Mouse (Mus musculus): ENCODE data around the gene Nradd.

Nradd gene

DNA sequence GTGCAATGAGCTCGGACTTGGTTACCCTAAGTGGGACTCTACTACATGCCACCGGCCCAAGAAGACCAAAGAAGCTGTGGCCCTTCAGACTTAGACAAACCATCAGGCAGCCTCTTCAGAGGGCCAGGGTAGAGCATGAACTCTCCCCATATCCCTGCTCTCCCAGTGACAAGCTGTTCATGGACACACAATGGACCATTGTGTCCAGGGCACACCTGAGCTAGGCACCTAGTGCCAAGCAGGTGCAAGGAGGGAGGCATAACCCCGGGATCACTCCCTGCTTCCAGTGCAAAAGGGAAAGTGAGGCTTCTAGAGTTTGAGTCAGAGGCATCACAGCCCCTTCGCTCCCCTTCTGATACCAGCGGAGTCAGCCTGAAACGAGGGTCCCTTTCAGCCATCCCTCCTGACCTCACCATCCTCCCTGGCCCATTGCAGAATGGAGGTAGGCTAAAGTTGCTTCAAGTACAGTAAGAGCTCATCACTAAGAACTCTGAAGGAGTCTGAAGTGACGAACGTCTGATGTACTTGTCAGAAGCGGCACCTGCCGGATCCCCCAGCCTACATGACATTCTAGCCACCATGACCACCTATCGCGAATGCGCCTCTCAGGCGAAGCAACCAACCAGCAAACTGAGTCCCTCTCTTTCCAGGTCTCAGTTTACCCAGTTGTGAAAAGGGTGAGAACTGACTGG, 28.9 kb upstream of the Nradd start:
- no peak for DNase-seq (ENCODE audit: low spot score)

DNA sequence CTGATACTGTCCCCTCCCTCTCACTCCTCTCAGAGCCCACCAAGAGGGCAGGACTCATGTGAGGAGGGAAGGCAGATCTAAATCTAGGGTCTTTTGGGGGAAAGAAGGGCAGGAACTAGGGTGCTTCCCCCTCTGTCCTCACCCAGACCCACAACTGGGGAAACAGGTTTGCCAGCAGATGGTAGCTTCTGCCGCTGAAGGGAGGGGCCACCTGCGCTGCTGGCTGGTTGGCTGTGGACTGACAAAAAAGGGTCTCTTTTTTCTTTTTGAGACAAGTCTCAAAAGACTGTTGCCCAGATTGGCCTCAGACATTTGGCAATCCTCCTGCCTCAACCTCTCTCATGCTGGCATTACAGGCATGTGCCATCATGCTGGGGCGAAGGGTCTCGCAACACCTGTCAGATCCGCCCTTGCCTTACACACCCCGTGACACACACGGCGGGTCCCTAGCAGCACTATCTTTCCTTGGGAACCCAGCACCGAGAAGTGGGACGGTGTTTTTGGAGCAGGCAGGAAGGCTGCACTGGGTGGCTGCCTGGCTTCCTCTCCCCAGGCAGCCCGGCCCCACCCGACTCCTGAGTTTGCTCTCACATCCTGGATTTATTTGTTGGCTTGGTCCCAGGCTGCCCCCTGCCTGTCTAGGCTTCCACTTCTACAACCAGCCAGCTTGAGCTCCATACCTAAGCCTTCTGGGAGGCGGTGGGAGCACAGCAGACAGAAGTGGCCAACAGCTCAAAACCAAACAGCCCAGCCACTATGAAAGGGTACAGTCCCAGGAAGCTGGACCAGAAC, 27.9 kb upstream of the Nradd start:
- DNase-seq (ENCODE audit: low spot score): no peak

DNA sequence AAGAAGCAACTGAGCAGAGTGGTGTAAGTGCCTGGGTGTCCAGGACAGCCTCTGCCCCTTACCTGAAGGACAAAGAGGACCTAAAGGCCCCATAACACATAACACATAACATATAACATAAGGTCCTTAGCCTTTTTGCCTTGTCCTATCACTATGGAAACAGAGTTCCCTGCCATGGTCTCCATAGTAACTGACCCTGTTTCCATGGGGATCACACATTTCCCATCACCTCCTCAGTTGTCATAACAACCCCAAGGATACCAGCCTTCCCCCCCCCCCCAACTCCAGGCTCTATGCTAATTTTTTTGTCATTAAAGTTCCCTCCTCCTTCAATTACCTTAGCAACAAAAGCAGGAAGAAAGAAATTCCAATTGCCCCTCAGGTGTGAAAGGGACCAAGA, 25.5 kb upstream of the Nradd start:
- no peak for DNase-seq (ENCODE audit: low spot score)

DNA sequence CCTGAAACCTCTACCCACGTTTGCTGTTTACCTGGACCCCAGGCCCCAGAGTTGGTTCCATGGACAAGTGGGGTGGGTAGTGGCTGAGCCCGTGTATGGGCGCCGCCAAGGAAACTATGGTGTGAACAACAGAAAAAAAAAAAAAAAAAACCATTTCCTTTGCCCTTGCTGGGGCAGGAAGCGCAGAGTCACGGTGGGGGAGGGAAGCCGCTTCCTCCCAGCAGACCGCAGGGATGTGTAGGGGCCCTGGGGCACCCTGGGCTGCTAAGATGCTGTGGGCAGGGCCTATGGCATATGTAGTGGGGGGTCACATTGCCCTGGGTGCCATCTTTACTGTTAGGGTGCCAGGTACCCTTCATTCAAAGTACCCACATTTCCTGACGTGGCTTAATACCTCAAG, 21.0 kb upstream of the Nradd start:
- DNase-seq (ENCODE audit: low spot score): no peak

DNA sequence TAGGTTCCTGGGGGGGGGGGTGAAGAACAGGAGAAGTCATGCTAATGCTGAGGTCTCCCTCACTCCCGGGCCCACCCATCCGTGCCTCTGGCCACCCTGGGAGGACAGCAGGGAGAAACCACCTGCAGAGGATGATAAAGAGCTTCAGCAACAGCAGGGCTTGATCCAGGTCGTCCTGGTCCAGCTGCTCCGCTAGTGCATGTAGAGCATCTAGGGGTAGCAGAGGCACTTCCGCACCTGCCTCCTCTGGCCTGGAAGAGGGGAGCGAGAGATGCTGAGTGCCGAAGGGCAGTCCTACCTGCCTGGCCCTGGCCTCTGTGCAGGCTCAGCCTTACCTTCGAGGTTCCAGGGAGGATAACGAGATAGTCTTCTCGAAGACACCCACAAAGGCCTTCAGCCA, 20.0 kb upstream of the Nradd start:
- no peak for DNase-seq (ENCODE audit: low spot score)

DNA sequence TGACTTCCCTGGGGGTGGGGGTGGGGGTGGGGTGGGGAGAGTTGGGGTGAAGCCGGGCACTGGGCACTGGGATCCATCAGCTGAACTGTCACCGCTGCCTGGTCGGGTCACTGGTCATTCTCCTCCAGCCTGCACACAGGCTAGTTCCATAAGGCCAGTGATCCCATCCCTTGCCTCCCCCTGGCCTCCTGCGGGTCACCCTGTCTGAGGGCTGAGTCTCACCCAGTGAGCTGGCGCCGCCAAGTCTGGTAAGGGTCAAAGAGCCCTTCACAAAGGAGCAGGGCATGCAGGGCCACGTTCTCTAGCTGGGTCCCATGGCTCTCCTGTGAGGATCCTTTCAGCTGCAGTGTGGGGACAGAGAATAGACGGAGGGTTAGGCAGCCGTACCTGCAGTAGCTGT, 19.5 kb upstream of the Nradd start:
- DNase-seq (ENCODE audit: low spot score): no peak

DNA sequence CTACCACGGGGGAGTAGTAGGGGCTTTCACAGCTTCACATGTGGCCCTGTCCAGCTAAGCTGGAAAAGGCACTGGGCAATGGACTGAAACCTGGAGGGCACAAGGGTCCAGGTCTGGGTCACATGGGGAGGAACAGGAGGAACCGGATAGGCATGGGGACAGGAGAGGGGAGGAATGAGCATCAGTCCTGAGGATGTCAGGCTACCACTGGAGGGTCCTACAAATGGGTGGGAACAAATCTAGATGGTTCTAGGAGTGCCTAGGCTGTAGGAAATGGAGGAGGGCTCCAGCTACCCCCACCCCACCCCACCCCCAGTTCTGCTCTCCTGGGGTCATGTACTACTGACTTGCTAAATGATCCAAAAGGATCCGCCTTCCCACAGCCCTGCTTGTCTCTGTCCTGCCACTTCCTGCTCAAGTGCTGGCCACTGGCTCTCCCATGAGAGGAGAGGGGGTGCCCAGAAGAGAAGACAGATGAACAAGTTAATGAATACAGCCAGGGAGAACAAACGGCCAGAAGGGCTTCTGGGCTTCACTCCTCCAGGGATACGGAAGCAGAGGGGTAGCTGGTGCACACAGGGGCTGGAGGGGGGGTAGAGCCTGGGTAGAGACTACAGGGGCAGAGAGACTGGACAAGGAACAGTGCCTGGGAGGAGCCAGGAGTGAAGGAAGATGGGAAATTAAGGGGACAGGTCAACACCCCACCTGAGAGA, 18.7 kb upstream of the Nradd start:
- DNase-seq (ENCODE audit: low spot score): no peak

DNA sequence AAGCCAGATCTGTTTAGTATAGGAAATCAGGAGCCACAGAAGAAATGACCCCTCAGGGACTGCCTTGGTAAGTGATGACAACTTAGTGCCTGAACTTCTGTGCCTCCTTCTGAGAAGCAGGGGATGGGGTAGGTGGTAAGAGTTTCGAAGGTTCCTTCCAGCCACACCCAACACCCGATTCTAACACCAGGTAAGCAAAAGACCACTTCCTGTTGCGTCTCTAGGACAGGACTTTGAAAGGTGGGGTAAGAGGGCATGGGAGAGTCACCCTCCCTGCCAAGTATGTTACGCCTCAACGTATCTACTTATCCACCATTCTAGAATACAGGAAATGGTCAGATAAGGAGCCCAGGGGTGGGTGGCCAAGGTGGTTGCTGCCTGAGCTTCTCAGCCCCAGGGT, 16.8 kb upstream of the Nradd start:
- DNase-seq (ENCODE audit: low spot score): no peak

DNA sequence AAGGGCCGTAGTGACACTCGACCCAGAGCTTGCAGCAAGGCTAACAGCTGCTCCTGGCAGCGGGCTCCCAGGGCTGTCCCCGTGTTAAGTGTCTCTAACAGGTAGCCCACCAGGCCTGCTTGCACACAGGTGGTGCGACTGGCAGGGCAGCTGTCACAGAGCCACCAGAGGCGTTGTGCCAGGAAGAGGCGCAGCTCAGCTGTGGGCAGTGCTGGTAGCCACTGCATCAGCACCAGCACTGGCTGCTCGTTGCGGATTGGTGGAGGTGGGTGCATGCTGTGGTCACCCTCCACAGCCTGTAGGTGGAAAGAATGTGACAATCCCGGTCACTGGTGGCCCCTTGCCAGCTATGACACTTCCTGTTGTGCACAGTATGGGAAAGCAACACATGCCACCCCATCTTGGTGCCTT, 14.4 kb upstream of the Nradd start:
- DNase-seq (ENCODE audit: low spot score): peak; percentile 21

DNA sequence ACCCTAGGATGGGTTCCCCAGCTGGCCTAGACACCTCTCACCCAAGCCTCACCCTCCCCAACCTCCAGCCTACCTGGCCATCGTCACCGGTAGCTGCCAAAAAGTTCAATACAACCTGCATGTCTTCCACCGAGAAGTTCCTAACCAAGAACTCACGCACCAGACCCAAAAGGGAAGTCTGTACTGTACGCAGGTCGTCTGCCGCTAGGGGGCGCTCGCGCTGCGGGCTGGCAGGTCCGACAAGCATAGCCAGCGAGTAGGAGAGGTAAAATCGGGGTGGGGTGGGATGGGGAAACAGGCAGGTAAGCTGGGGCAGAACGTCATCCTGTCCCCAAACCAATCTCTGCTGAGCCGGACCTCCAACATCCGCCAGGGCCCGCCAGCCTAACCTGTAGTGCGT, 11.0 kb upstream of the Nradd start:
- peak; percentile 77 for DNase-seq (ENCODE audit: low spot score)

DNA sequence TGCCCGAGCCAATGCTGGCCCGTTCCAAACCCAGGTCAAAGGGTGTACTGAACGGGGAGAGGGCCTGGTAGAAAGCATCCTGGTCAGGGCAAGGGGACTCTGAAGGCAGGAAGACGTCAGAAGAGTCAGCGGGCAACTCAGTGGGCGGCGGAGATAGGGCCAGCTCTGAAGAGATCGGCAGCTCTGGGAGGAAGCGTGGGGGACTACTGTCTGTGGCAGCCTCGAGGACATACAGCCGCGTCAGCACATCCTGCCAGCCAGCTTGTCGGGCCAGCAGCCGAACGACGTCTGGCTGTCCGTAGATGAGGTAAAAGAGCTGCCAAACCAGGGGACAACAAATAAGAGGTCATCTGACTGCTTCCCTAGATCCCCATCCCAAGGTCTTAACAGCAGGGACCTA, 9.6 kb upstream of the Nradd start:
- no peak for DNase-seq (ENCODE audit: low spot score)

DNA sequence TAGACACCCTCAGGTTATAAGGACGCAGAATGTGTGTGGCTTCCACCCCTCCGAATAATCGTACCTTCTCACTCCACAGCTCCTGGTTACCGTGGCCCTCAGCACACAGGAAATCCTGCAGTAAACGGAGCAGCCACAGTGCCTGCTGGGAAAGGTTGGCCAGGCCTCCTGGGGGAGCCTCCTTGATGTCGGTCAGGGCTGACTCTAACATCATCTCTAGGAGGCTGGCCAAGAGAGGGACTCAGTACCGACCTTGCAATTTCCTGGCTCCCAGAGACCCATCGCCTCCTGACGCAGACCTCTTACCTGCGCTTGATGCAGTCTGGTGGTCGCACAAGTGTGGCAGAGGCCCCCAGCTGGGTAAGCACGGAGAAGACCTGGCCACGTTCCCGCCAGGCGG, 8.4 kb upstream of the Nradd start:
- DNase-seq (ENCODE audit: low spot score): no peak

DNA sequence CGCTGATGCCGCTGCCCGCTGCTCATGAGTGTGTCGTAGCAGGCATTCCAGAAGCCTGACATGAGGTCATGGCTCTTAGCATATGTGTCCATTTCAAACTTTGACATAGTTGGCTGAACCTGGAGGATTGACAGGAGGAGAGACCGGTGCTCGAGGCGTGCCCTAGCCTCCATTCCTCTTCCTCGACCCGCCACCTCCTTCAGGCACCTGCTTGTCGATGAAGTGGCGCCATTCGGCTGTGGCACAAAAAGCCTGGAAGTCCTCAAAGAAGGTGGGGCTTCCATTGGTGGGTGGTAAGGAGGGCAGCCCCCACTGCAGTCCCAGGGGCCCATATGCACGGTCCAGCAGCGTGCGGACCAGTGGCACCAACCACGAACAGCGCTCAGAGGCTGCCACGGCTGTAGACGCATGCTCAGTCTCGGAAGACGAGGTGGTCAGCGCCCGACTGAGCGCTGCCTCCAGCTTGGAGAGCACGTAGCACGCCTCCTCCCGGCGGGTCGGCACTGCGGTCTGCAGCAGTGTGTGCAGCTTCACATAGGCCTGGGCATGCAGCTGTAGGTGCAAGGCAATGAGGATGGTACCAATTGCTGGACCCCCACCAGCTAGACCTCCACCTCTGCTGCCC, 7.5 kb upstream of the Nradd start:
- no peak for DNase-seq (ENCODE audit: low spot score)

DNA sequence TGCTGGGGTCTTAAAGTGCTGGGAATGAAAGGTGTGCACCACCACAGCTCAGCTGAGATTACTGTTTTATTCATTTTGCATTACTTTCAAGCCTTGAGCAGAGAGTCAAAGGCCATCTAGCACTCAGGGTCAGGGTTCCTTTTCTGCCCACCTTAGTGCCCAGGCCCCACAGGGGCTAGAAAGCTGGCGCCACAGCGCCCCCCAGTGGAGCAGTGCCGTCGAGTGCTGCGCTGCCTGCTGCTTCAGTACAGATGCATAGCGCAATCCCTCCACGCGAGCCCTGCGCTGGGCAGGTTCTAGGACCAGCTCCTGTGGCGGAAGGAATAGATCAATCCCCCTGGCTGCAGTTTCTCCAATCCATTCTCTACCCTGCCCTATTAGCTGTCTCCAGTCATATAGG, 6.9 kb upstream of the Nradd start:
- peak; percentile 32 for DNase-seq (ENCODE audit: low spot score)

DNA sequence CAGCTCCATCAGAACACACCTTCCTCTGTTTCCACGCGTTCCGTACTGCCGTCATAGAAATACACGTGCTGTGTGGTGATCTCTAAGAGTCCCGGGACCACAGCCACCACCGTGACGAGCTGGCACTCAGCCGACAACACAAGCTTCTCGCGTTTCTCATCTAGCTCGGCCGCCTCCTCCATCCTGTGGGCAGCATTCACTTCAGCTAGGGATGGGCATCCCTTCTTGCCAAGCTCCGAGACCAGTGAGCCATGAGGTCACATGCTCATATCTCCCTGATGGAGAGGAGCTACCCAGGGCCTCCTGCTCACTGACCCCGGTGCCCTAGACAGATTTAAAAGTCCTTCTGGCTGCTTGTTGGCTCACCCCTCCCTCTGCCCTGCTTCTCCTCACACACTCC, 5.9 kb upstream of the Nradd start:
- DNase-seq (ENCODE audit: low spot score): no peak

DNA sequence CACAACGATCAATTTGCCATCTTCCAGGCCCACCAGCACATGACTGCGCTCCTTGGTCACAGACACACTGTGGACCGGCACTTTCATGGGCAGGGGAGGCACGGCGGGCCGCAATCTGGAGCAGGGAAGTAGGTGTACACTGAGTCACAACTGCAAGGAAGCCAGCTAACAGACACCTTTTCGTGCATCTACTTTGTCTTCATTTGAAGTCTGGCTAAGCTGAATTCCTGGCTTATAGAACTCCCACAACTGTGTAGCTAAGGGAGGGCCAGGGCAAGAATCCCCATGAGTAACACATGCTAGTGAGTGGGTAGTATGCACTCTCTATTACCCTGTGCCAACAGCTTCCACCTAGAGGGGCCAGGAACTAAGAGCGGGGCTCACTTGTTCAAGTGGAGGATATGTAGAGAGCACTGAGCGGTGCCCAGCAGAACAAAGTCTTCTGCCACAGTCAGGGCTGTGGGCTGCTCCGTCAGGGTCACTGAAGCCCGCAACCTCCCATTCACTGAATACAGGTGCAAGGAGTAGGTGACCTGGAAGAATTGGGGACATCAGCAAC, 1.2 kb upstream of the Nradd start:
- DNase-seq (ENCODE audit: low spot score): no peak

DNA sequence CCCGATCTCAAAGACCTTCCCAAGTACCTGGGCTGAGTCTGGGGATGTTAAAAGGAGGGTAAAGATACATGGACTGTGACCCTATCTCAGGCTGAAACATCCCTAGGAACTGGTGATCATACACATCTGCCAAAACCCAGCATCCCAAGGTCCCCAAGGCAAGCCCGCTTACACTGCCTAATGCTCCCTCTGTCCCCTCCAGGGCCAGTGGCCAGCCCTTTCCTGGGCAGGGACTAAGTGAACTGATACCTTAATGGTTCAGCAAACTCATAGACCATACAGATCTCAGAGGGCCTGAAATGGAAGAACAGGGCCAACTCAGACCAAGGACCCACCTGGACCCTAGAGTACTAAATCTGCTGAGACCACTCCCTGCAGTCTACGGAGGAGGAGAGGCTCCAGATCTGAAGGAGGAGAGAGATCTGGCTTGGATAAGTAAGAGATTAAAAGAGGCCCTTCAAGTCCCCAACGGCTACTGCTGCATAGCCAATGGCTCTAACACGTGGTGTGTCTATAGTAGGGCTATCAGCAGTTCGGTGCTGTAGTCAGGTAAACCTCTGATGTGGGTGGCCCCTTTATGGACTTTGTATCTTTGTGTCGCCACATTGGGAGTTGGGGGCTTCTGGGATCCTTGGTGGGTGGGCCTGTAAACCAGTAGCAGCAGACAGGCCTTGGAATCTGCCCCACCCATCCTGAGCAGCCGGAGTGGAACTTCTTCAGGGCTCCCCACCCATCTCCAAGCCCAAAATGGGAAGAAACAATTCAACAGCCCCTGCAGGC, 646 bp downstream of the Nradd start:
- no peak for DNase-seq (ENCODE audit: low spot score)

DNA sequence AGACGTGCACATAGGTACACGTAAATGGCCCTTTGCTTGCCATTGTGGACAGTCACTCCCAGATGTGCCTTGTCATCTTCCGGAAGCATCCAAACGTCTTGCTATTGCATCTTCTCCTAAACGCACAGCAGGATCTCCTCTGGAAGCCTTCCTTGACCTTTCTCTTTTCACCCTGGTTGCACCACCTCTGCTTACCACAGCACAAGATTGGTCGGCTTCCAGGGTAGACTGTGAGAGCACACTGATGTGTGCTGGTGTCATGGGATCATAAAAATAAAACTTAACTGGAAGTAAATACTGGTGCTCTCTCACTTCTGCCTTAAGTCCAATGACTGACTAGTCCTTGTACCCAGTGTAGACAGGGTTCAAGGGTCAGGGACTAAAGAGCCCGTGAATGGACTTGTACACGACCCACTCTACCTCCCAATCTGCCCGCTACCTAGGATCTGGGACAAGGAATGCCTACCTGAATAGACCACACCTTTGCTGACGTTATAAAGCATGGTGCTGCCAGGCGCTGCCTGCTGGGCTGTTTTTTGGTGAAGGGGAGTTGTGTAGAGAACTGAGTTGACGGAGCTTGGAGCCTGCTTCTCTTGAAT, 1.5 kb downstream of the Nradd start:
- DNase-seq (ENCODE audit: low spot score): no peak

DNA sequence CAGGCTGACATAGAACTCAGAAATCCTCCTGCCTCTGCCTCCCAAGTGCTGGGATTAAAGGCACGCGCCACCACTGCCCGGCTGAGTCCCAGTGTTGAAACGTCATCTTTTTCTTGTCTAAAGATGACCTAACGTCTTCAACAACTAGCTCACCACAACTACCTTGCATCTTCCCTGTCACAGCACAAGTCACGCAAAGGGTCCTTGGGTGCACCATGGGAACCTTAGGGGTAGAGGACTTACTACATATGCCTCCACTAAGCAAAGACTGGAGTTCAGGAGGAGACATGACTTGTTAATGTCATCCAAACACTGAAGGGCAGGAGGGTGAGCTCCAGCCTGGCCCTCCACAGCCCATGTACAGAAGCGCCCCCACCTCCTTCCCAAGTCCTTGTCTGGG, 3.6 kb downstream of the Nradd start:
- no peak for DNase-seq (ENCODE audit: low spot score)

DNA sequence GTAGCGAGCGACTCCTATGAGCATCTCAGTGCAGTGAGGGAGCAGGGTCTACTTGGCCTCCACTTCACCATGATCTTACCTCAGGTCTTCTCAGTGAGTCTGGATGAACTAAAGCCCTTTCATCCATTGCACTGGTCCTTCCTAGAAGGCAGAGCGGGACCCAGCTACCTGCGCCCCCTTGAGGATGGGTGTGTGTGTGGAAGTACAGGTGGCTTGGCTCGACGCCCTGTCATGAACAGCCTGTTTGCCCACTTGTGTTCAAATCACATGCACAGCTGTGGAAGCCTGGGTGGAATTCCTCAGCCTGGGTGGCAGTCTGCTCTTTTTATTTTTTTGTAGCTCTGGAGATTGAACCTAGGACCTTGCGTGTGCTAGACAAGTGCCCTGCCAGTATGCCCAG, 4.1 kb downstream of the Nradd start:
- no peak for DNase-seq (ENCODE audit: low spot score)

DNA sequence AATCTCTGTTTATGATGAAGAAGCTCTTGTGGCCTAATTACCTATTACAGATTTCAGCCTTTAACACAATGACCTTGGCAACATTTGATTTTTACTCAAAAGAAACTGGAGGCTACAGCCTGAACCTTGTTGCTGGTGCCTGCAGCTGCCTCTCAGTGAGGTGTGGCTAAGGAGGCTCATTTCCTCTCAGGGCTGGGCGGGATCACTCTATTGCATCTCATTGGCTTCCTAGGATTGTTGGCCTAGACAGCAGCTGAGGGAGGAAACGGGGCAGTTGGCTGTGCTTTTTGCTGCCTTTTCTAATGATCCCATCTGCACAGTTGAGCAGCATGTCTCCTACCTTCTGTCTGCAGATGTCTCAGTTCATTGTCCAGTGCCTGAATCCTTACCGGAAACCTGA, 7.2 kb downstream of the Nradd start:
- no peak for DNase-seq (ENCODE audit: low spot score)
